Mouse (Mus musculus) B cell, adult 2 months (primary cell): ENCODE results near the gene Pard3.

Experiments used
- DNase-seq, 2 experiments: peaks; one replicate each; pipeline ENCODE4 v3.0.0; 2022

The Pard3 gene

DNA sequence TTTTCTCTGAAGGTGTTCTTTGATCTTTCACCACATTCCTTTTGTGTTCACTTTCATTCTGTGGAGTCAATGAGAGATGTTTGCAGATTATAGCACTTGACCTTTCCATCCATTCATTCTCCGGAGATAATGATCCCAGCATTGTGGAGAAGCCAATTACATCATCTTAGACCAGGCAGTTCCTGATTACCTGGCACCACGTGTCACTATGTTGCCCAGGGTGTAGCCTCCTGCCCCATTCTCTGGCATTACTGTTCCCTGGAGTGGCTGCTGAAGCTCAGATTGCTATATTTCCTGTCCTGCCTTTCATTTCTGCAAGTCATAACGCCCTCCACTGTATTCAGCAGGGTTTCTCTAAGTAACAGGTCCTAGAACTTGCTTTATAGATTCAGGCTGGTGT is 304.7 kb downstream of the Pard3 start:
- DNase-seq: no peak

DNA sequence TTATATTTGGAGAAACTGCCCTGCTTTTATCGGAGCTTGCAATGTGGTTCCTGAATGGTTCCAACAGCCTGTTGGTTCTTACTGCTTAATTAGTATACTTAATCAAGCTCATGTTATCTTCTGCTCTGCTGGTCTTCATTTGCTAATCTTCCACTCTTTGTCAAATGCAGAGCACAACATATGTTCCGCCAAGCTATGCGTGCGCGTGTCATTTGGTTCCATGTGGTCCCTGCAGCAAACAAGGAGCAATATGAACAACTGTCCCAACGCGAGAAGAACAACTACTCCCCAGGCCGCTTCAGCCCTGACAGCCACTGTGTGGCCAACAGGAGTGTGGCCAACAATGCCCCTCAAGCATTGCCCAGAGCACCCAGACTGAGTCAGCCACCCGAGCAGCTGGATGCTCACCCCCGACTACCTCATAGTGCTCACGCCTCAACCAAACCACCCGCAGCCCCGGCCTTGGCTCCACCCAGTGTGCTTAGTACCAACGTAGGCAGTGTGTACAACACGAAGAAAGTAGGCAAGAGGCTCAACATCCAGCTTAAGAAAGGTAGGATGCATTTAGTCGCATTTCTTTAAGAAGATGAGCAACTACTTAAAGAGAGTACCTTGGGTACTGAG is 307.7 kb downstream of the Pard3 start:
- no peak for DNase-seq

DNA sequence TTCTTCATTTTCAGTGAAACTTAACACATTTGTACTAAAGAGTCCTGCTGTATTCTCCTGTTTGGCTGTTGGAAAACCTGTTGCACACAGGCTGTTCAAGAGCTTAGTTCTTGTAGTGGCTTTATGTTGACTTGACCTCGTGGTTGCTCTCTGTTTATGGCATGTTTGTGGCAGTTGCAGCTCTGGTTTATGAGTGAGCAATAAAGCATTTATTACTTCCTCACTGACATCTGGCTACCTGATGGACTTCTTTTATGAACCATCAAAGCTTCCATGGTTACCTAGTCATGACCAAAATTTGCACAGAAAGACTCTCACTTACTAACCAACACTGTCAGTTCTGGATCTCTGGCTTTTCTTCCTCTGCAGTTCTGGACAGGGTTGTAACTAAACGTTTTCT is 314.1 kb downstream of the Pard3 start:
- no peak for DNase-seq

DNA sequence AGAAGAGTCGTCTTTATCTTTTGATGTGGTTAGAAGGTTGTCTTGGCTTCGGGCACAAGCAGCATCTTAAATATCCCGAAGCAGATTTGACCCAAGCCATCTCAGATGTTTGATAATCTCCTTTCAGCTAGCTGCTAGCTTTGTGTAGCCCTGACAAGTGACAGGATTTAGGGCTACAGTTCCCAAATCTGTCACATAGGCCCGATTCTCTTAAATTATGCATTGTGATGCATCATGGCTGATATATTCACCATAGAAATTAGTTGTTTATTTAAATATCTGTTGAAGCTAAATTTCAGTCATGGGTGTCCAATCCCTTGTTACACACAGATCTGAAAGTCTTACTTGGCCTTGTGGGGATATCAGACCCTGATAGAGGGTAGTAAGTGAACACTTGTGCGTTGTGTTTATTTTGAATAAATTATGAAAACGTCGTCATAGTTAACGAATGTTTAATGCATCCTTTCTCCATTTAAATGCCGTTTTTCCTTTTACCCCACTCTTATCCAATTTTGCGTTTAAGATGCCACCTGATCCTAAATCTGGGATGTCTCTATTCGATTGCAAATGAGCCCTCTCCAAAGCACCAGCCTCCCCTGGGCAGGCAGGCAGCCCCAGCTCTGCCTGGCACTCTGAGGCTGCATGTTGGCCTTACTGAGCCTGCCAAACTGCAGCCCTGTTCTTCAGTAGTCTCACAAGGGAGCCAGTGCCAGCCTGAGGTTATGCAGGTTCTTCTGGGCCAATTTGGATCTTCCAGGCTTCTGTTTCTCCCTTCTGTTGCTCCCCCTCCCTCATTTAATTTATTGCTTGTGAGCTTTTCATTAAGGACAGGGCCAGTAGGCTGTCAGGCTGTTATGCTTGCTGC is 315.5 kb downstream of the Pard3 start:
- DNase-seq: no peak

DNA sequence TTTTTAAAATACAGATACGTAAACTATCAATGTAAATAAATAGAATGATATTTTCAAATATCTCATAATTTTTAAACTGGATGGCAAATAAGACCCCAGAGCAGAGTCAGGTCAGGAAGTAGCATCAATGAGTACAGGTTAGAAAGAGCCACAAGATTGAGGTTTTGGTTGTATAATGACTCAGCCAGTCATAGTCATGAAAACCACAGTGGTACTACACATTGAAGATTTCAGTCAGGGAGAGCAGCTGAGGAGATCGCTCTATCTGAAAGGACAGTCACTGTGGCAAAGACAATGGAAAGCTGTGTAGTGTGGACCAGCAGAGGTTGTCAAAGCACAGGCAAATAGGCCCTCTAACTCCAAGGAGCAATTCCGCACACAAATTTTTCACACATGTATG is 317.6 kb downstream of the Pard3 start:
- DNase-seq: no peak

DNA sequence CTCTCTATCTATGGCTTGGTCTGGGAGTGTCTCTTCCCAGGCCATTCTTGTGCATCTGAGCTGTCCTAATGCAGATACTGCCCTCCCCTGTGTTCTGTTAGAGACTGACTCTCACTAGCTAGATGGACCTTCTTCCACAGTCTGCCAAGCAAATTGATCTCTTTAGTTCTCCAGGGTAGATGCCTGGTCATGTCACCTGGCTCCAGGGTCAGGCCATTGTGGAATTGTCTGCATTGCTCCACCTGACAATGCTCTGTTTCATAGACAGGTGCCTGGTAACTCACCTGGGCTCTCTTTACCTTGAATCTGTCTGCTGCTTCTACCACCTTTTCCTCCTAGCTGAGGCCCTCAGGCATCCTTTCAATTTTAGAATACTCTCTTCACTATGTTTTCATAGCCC is 329.0 kb downstream of the Pard3 start:
- no peak for DNase-seq

DNA sequence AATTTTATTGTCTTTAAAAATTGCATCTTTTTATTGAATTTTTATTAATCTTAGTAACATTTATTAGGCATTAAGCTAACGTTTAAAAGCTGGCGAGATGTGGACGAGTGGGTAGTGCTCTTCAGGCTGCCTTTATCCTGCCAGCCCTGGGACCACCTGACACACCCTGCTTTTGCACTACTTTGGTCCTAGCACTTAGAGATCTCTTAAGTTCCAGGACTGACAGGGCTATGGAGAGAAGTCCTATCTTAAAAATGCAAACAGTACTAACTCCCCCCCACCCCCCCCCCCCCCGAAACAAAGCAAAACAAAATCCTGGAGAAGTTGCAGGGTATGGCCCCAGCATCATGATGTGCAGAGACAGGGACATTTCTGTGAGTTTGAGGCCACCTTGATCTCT is 331.8 kb downstream of the Pard3 start:
- no peak for DNase-seq

DNA sequence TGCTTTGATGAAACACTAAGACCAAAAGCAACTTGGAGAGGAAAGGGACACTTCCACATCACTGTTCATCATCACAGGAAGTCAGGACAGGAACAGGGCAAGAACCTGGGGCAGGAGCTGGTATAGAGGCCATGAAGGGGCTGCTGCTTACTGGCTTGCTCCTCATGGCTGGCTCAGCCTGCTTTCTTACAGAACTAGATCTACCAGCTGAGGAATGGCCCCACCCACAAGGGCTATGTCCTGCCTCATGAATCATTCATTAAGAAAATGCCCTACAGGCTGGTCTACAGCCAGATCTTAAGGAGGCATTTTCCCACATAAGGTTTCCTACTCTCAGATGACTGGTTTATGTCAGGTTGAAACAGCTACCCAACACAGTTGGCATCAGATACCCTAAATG is 342.1 kb downstream of the Pard3 start:
- DNase-seq: no peak

DNA sequence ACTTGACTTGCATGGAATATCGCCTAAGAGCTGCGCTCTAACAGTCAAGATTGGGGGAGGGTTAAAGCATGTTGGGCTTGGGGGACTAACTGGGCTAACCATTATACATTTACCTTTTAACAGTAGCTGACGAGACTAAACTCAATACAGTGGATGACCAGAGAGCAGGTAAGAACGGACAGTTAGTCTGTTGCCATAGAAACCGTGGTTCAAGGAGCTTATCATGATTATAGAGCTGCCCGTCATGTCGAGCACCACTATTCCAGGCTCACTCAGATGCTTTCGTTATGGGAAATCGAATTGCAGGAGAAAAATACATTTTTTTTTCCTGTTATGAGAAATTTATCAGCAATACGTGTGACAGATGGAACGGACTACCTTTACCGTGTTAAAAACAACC is 346.9 kb downstream of the Pard3 start:
- DNase-seq: no peak

DNA sequence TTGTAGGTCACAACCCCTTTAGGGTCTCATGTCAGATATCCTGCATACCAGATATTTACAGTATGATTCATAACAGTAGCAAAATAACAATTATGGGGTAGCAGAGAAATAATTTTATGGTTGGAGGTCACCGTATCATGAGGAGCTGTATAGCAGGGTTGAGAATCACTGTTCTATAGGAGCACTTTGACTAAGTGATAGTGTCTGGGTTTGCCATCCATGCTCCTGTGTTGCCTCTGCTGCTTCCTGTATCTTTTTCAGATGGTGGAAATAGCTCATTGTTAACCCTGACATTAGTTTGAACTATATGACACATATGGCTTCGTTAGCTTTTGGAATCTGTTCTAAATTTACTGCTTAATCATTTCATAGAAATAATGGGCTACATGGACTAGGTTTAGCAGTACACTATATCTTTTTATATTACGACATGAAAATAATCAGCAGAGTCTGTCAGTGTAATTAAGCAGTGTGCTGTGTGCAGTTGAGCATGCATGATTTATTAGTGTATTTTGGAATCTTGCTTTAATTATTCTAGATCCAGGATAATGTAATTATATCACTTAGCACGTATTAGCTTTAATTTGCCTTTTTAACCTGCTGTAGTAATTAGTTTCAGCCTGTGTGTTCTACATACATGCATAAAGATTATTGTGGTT is 347.6 kb downstream of the Pard3 start:
- no peak for DNase-seq

DNA sequence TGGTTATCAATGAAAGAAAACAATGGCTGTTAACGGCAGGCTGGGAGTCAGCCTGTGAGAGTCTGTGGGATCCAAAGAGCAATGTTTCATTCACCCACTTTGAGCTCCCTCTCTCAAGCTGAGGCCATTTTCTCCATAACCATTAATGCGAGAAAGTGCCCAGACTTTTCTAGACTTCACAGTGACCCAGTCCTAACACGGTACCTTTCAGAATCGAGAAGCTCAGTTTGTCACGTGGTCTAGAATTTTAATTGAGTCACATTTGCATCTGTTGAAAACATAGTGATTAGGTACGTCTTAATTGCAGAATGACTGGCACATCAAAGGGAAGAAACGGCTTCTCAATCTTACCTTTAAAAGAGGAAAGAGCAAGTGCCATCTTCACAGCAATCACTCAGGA is 359.3 kb downstream of the Pard3 start:
- DNase-seq: no peak

DNA sequence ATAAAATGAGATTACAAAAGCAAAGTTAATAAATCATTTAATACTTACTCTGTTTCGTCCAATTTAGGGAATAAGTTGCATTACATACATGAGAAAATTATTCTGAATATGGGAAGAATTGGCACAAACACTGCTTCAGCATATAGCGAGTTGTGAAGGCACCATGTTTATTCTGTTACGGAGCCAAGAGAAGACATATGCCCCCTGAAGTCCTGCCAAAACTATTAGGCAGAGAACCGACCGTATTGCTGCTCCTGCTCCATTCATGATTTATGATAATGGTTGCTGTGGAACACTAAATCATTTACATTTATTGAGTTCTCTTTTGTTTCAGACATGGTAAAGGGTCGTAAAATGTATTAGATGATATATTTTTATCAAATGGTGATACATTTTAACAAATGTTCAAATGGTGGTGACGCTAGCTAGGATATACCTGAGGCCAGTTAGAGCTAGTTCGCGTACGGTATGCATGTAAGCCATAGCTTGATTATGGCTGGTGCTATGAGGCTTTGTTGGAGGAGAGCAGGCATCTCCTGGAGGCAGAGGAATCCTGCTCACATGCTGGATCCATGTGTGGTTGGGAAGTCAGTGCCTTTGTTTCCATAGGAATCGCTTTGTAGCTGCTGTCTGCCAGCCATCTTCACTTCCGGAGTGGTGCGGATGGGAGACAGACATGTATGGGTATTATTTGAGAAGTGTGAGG is 360.7 kb downstream of the Pard3 start:
- DNase-seq: no peak

DNA sequence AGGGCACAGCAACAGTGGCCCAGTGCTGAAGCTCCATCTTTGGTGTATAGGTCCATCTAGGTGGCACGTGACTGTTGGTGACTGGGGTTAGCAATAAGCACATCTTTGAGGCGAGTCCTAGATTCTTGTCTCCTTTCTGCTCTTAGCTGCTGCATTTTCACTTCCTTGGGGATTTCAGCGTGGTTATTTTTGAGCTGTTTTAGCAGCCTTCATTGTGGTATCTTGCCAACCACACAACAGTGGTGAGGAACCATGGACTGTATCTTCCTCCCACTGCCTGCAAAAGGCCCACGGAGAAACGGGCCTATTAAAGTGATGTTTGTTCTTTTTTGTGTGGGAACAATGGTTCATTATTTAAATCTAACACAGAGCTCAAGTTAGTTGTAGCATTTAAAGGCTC is 363.2 kb downstream of the Pard3 start:
- DNase-seq: no peak

DNA sequence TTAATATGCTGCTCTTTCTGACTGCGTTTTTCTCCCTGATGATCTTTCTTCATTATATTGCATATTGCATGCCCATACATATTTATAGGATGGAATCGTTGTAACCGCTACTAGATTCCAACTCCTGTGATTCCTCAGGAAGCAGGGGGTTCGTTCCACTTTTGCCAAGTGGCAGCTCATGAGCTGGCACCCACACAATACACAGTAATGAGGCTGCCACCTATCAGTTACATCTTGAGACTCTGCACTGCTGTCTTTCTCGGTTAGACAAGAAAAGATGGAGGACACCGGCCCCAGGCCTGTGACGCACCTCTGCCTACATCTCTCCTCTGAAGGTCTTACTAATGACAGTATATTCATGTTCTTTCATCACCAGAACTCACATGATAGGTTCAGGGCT is 364.3 kb downstream of the Pard3 start:
- DNase-seq: no peak

DNA sequence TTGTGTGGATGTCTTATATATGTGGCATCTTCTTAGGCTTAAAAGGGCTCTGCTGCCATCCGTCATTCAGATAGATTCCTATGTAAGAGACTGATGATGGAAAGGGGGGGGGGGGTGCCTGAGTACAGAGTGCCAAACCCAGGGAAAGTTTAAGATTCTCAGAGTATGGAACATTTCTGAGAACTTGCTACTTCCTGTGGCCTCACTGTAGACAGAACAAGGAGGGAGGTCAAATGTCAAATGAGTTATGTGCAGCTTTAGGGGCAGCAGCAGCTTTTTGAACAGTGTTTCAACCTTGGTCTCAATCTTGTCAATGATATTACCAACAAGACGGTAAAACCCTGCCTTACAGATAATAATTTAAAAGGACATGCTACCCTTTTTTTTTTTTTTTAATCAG is 367.5 kb downstream of the Pard3 start:
- no peak for DNase-seq

DNA sequence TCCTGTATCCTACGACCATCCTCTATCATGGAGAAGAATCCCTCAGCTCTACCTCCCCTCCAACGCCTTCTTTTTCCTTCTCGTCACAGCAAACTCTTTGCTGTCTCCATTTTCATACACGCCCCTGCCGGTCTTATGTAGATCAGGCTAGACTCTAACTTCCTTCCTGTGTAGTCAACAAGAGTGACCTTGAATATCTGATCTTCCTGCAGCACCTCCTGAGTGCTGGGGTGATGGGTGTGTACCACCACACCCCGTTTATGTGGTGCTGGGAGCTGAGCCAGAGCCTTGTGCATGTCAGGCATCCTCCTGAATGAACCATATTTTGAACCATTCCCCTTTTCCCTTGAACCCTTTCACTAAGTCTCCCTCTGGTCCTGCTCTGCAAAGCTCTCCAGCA is 372.3 kb downstream of the Pard3 start:
- DNase-seq: no peak

DNA sequence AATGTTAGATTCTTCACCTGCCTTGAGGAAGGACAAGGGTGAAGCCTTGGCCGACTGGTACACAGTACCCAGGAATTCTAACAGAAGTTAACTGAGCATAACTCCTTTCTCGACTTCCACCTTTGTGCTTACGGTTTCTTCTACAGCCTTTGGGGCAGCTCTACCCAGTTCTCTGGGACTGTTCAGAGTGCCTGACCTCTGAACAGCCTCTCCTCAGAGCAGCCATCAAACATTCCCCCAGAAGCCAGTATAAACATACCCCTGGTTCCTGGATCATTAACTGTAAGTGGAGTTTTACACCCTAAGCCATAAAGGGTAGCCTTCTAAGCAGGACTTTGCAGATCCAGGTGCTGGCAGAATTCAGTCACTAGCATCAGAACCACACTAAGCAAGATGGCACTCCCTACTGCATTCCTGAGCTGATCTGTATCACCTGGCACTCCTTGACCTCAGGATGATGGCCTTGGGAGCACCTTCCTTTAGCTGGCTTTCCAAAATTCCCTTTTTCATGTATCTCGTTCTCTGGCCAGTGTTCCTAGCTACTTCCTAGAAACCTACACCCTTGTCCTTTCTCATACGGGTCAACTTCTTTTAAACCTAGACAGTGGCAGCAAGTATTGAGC is 374.0 kb downstream of the Pard3 start:
- no peak for DNase-seq

DNA sequence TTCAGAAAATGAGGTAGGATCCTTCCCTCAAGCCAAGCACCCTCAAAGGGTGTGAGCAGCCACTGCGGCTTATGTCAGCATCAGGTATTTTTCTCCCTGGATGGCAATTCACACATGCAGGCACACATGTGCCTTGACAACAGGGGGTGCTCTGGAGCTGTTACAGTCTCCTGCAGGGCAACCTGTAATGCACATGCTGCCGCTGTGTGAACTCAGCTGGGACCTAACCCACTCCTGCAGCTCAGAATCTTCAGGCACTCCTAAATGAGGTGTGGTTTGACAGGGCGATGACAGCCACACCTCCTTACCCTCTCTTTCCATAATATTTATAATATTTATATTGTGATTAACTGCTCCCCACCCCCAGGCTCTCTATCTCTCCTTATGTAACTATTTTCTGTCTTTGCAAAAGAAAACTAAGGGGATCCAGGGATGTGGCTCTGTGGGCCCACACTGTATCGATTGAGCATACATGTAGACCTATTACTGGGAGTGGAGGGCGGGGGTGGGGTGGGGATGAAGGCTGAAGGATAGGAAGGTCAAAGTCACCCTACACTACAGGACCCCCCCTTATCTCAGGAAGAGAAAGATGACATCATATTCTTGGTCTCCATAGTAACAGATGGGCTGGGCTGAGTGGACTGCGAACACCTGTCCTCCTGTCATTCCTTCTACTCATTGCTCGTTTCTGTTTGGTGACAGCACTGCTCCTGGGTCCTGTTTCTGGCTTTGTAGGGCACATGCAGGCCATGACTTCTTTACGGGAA is 375.1 kb downstream of the Pard3 start:
- peak; percentile 15 to 36 for DNase-seq

DNA sequence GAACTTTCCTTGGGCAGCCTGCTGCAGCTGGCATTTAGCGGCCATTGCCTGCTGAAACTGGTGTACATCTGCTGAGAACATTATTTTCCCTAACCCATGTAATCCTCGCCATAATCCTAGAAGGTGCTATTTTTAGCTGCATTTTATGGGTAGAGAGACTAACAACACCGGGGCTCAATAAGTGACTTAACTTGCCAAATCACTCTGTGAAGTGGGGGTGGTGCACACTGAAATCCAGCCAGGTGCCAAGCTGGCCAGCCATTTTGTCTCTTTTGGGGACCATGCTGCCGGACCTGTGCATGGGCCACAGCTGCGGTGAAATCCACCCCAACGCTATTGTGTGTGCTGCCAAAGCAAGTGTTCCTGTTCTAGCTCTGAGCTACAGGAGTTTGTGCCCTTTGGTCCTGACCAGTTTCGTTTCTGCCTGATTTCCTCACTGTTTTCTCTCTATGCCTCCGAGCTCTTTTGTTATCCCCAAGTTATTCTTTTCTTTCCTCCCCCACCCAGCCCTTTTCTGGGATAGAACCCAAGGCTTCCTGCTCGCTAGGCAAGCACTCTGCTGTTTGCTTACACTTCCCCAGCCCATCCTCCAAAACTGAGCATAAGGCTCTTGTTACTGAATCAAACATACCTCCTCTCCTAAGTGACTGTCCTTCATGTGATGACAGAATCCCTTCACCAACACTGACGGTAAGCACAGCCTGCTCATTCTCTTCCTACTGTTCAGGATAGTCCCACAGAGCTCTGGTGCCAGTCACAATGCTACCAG is 375.9 kb downstream of the Pard3 start:
- DNase-seq: no peak

DNA sequence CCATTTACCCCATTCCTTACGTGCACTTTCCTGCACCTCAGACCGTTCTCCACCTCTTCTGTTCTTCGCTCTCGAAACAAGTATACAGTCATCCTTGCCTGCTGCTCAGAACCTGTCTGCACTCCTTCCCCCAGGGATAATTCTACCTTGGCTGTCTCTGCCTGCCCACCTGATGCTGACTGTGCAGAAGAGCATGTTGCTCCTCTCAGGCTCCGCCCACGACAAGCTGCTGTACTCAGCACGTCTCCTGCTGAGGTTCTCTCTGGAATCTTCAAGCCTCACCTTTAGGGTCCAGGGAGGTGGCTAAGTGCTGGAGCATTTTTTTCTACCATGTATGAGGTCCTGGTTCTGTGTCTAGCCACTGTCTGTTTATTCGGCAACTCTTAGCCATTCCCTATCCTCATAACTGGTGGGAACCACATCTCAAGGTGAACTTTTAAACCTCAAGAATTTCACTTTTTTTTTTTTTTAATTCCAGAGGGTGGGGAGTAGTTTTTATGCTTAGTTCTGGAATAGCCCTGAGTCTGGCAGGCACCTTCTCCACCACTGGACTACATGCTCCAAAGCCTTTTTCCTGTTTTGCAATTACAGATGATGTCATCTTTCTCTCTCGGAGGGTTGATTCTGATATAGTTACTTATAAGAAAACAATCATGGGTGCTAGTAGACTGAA is 376.6 kb downstream of the Pard3 start:
- DNase-seq: no peak
